9 mouse cellular contexts compared by ENCODE assay signal in the genomic region with DNA sequence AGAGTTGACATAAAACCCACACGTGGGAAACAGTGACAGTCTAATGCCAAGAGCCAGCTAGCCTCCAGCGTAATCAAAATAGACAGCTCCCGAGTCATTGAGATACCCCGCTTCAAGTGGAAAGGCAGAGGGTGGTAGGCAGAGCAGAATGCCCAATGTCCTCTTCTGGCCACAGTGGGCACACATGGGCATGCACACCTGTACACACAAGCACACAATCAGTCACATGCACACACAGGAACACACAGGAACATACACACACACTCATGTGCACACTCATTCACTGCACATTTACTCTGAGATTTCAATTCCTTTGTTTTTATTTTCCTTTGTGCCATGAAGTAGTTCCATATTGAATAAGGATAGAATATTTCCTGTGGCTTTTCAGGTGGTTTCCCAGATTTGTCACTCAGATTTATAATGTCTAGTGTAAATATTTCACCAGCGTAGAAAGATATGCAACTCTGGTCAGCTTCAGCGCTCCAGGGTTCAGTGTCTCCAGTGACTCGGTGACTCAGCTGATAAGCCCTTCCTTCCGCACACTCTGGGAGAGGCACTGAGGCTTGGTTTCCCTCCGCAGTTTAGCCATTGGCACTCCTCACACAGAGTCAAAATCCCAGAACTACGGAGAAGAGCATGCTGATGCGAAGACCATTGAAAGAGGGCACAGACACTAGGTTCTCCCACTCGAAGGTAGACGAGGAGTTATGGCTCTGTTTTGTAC. TPM values are rescaled to one million over a fixed set of nuclear protein-coding genes. Genes with fewer than 3 reads are reported as not detected.
DNase-seq lines count a peak whose midpoint lies in the region.
"Had no signal": no experiment of that assay in that cellular context is flagged by ENCODE, and none has a peak within 500 bp of the region (broad histone marks: within the 10 kb centered on the region; RNA-seq: fewer than 3 reads in every experiment).

No protein-coding gene starts in this region.

- peak; percentile 41 to 75 for DNase-seq in adrenal gland, adult (ENCODE audit: inconsistent age in 2 of 2, low spot score in 1 of 2)
- no peak for DNase-seq in adrenal gland, adult 8-10 months
- DNase-seq in urinary bladder, postnatal 36 days (ENCODE audit: low spot score in 2 of 2): peak; percentile 24 to 31
- DNase-seq in urinary bladder, postnatal 4 days (ENCODE audit: low spot score in 2 of 2): no peak
- peak; percentile 12 for DNase-seq in liver
- DNase-seq in T-cell, adult 2 months (ENCODE audit: low spot score): no peak
- no peak for DNase-seq in B cell, adult 2 months
- DNase-seq in right cerebral cortex, postnatal 10 days (ENCODE audit: low spot score in 2 of 2): no peak
- DNase-seq: thymus, postnatal 4 days had no signal

RNA-seq across cellular contexts. Expression of a gene that starts 4.4 kb away (rescaled TPM):
- not detected for total RNA-seq in adrenal gland, adult 8-10 months (2022)

Comparison
In these comparisons a context has a peak if more than half of its experiments do, and no peak if none do; other contexts are left out.
1. DNase-seq: peak in adrenal gland, adult (2 of 2), urinary bladder, postnatal 36 days (2 of 2) and liver (single experiment); none in adrenal gland, adult 8-10 months (single experiment), urinary bladder, postnatal 4 days (0 of 2), T-cell, adult 2 months (single experiment), B cell, adult 2 months (0 of 2) and right cerebral cortex, postnatal 10 days (0 of 2).